Mouse (Mus musculus): ENCODE results near the gene Gins1. TPM values are rescaled to one million over a fixed set of nuclear protein-coding genes. Genes with fewer than 3 reads are reported as not detected.
A peak's percentile ranks its signal among the peaks of the same experiment; 100 is the strongest.

Gins1 gene
- 73.8 and 82.1 TPM in 2 replicates for polyA plus RNA-seq (2014; fragmentation: Nextera tagmentation; extraction: Ambion mirVana)

DNA sequence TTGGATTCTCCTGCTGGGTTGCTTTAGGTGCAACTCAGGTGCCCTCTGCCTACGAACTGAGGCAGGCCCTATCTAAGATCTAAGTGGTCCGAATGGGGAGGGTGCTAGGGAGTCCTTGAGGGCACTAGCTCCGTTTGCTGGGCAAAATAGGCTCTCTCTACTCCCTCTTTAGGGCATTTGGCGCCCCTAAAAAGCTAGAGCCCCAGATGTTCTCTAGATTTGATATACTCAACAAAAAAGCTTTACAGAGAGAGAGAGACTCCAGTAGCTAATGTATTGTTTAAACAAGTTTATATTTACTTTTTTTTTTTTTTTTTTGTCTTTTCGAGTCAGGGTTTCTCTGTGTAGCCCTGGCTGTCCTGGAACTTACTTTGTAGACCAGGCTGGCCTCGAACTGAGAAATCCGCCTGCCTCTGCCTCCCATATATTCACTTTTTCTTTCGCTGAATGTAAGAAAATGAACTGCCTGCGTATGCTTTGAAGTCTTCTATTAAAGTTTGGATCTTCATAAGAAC is at the start of gene Gins1:
Gene Gins1 (plus strand): TSS at position 465 of the 515 bp plus-strand sequence.
- ATAC-seq (ENCODE audit: low FRiP score) = no peak
- peak within 1 kb of the TSS; percentile 84 for H3K4me2 ChIP-seq

DNA sequence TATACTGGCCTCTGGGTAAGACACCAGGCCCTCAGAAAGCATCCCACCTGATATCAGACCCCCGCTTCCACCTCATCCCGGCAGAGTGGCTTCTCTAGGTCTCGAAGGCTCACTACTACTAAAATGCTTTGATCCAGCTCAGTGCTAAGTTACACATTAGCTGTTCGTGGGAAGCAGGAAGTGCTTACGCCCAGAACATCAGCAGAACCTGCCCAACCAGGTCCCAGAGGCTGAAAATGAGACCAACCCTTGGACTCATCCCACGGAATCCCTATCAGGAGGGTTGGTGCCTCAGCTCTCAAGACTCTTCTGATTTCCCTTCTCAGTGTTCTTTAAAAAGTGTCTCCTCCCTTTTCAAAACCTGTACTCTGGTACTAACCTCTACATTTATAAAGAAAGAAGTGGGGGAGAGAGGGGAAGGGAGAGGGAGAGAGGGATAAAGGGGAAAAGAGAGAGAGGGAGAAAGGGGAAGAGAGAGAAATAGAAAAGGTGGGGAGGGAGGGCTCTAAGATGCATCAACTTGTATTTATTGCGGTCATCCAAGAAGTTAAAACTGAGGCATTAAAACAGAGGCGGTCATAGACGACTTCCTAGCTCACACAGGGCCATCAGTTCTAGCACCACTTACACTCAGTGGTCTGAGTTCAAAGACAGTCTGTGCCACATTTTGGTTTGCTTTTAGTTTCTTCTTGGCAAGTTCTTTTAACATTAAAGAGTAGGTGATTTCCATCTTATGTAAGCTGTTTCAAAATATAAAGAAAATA is 46.3 kb upstream of the Gins1 start:
- DNase-seq (ENCODE audit: low spot score, missing footprints) (no peak), ATAC-seq (ENCODE audit: low FRiP score) (no peak)

More for the DNA sequence above, at the start of gene Gins1:
- Histone ChIP-seq H3K4me1 (ENCODE audit: control insufficient read depth, insufficient read depth, low read length) (peaks cover 16% of the 10 kb centered on the region), H3K27me3 (ENCODE audit: control insufficient read depth, insufficient read depth, low read length) (no peaks in the 10 kb centered on the region), H3K4me3 (ENCODE audit: low read depth, low read length) (peak within 1 kb of the TSS; percentile 71), H3K9me3 (ENCODE audit: control insufficient read depth, low read length) (no peaks in the 10 kb centered on the region), H3K9ac (ENCODE audit: low read length) (peak within 1 kb of the TSS; percentile 83), H3K36me3 (ENCODE audit: control insufficient read depth, insufficient read depth, low read length) (no peaks in the 10 kb centered on the region), H3K27ac (ENCODE audit: low read depth, low read length) (peak within 1 kb of the TSS; percentile 80)
- no peak for DNase-seq (ENCODE audit: low spot score, missing footprints)
- 42% methylated on average over 9 of the region's 9 CpGs for WGBS

DNA sequence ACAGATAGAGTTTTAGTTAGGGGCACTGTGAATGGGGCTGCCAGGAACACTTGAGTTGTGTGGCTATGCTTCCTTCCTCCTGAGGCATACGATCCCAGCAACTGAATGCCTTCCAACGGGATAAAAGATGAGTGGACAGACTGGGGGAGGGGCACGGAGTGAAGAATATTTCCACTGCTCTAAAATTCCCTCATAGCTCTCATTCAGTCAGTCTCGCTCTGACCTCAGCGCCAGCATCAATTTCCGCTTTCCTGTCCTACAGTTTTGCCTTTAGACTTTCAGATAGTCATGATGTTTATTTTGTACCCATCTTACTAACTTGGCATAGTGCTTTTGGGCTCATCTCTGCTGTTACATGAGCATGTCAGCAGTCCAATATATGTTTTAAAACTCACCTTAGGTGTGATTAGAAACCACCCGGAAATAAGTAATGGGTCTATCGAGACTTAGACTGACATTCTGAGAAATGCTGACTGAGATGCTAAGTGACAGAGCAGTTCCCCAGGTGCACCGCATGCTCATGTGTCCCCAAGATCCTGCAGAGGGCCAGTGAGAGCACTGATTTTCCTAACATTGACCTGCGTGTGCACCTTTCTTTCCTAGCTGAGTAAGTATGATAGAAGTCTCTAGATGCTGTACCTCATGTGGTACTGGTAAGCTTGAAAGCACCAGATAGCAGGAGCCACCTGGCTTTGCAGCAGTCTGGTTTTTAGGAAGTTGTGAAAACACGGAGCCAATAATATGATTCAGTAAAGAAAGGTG is 45.3 kb upstream of the Gins1 start:
- Histone ChIP-seq H3K36me3 (ENCODE audit: control insufficient read depth, insufficient read depth, low read length) (no peaks in the 10 kb centered on the region), H3K4me1 (ENCODE audit: control insufficient read depth, insufficient read depth, low read length) (no peaks in the 10 kb centered on the region), H3K9ac (ENCODE audit: low read length) (no peak overlapping the region), H3K27me3 (ENCODE audit: control insufficient read depth, insufficient read depth, low read length) (no peaks in the 10 kb centered on the region), H3K27ac (ENCODE audit: low read depth, low read length) (no peak overlapping the region), H3K4me2 (no peak overlapping the region), H3K4me3 (ENCODE audit: low read depth, low read length) (no peak overlapping the region), H3K9me3 (ENCODE audit: control insufficient read depth, low read length) (no peaks in the 10 kb centered on the region)
- 86% methylated on average over 11 of the region's 11 CpGs for WGBS
- no peak for ATAC-seq (ENCODE audit: low FRiP score)
- DNase-seq (ENCODE audit: low spot score, missing footprints) = no peak

More for the DNA sequence above, 46.3 kb upstream of the Gins1 start:
- Histone ChIP-seq H3K4me1 (ENCODE audit: control insufficient read depth, insufficient read depth, low read length) (no peaks in the 10 kb centered on the region), H3K9me3 (ENCODE audit: control insufficient read depth, low read length) (no peaks in the 10 kb centered on the region), H3K27ac (ENCODE audit: low read depth, low read length) (no peak overlapping the region), H3K9ac (ENCODE audit: low read length) (no peak overlapping the region), H3K4me3 (ENCODE audit: low read depth, low read length) (no peak overlapping the region), H3K27me3 (ENCODE audit: control insufficient read depth, insufficient read depth, low read length) (no peaks in the 10 kb centered on the region), H3K4me2 (no peak overlapping the region), H3K36me3 (ENCODE audit: control insufficient read depth, insufficient read depth, low read length) (no peaks in the 10 kb centered on the region)
- WGBS = 94% methylated on average over 9 of the region's 9 CpGs

DNA sequence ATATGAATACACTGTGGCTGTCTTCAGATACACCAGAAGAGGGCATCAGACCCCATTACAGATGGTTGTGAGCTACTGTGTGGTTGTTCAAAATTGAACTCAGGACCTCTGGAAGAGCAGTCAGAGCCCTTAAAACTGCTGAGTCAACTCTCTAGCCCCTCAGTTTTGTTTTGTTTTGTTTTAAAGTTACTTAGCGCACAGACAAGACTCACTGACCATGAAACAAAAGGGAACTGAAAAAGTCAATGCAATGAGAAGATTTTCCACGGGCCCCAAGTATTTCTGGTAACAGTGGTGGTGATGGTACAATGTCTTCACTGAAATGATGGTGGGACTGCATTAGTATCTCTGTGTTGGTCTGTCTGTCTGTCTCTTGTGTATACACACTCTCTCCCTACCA is 44.1 kb upstream of the Gins1 start:
- ATAC-seq (ENCODE audit: low FRiP score) (no peak), DNase-seq (ENCODE audit: low spot score, missing footprints) (no peak)
- Histone ChIP-seq H3K27ac (ENCODE audit: low read depth, low read length) (no peak overlapping the region), H3K9ac (ENCODE audit: low read length) (no peak overlapping the region), H3K4me2 (no peak overlapping the region), H3K27me3 (ENCODE audit: control insufficient read depth, insufficient read depth, low read length) (no peaks in the 10 kb centered on the region), H3K4me1 (ENCODE audit: control insufficient read depth, insufficient read depth, low read length) (no peaks in the 10 kb centered on the region), H3K36me3 (ENCODE audit: control insufficient read depth, insufficient read depth, low read length) (no peaks in the 10 kb centered on the region), H3K4me3 (ENCODE audit: low read depth, low read length) (no peak overlapping the region), H3K9me3 (ENCODE audit: control insufficient read depth, low read length) (no peaks in the 10 kb centered on the region)
- 87% methylated on average over 2 of the region's 2 CpGs for WGBS

DNA sequence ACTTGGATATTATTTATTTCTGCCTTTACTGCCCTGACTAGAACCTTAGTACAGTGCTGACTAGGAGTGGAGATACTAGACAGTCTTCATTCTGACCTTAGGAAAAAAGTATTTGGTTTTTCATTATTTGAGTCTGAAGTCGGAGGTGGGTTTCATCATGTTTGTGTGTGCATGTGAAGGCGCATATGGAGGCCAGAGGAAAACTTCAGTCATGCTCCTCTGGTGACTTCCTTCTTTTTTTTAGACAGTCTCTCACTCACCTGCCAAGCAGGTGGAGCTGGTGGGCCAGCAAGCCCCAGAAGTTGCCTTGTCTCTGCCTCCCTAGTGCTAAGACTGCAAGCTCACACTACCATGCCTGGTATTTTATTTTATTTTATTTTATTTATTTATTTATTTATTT is 38.2 kb upstream of the Gins1 start:
- WGBS = 90% methylated on average over 2 of the region's 2 CpGs
- H3K27ac ChIP-seq (ENCODE audit: low read depth, low read length) = no peak overlapping the region
- no peaks in the 10 kb centered on the region for H3K9me3 ChIP-seq (ENCODE audit: control insufficient read depth, low read length)
- no peaks in the 10 kb centered on the region for H3K27me3 ChIP-seq (ENCODE audit: control insufficient read depth, insufficient read depth, low read length)
- H3K4me2 ChIP-seq = no peak overlapping the region
- no peak overlapping the region for H3K4me3 ChIP-seq (ENCODE audit: low read depth, low read length)
- H3K36me3 ChIP-seq (ENCODE audit: control insufficient read depth, insufficient read depth, low read length) = no peaks in the 10 kb centered on the region
- H3K9ac ChIP-seq (ENCODE audit: low read length) = no peak overlapping the region
- ATAC-seq (ENCODE audit: low FRiP score) = no peak
- no peaks in the 10 kb centered on the region for H3K4me1 ChIP-seq (ENCODE audit: control insufficient read depth, insufficient read depth, low read length)
- DNase-seq (ENCODE audit: low spot score, missing footprints) = no peak

DNA sequence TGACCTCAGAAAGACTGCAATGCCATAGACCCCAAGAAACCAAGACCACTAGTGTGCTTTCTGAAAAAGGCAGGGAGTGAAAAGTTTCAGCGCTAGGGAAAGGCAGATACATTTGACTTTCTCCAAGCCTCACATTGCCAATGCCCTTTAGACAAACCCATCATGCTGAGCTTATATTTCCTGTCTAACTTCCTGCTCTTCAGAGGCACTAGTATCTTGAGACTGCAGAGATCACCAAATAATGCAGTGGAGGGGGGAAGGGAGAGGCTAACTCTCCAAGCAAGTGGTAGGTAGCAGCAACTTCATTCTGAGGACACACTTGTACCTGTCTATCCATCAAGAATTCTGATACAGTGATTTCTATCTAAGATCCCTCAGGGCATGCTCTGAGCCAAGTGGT is 35.8 kb upstream of the Gins1 start:
- no peak overlapping the region for H3K4me2 ChIP-seq
- no peak for ATAC-seq (ENCODE audit: low FRiP score)
- H3K27ac ChIP-seq (ENCODE audit: low read depth, low read length) = no peak overlapping the region
- H3K36me3 ChIP-seq (ENCODE audit: control insufficient read depth, insufficient read depth, low read length) = no peaks in the 10 kb centered on the region
- WGBS = 97% methylated on average over 1 of the region's 1 CpGs
- H3K9ac ChIP-seq (ENCODE audit: low read length) = no peak overlapping the region
- no peak overlapping the region for H3K4me3 ChIP-seq (ENCODE audit: low read depth, low read length)
- H3K27me3 ChIP-seq (ENCODE audit: control insufficient read depth, insufficient read depth, low read length) = no peaks in the 10 kb centered on the region
- no peaks in the 10 kb centered on the region for H3K4me1 ChIP-seq (ENCODE audit: control insufficient read depth, insufficient read depth, low read length)
- no peaks in the 10 kb centered on the region for H3K9me3 ChIP-seq (ENCODE audit: control insufficient read depth, low read length)
- no peak for DNase-seq (ENCODE audit: low spot score, missing footprints)

DNA sequence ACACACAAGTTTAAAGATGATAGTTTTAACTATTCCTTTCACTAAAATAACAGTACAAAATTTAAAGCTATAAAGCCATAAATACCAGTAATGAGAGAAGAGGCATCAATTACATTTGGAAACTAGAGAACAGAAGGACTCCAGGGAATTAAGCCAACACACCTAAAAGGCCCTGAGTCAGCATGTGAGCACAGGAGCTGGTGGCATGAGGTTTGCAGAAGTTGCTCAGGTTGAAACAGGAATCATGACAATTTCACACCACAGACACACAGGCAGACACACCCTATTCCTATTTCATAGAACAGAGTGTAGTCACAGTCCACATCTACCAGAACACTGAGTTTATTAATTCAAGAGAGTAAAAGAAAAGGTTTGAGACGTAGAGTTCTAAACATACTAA is 30.7 kb upstream of the Gins1 start:
- Histone ChIP-seq H3K4me1 (ENCODE audit: control insufficient read depth, insufficient read depth, low read length) (no peaks in the 10 kb centered on the region), H3K9me3 (ENCODE audit: control insufficient read depth, low read length) (no peaks in the 10 kb centered on the region), H3K4me3 (ENCODE audit: low read depth, low read length) (no peak overlapping the region), H3K27me3 (ENCODE audit: control insufficient read depth, insufficient read depth, low read length) (no peaks in the 10 kb centered on the region), H3K27ac (ENCODE audit: low read depth, low read length) (no peak overlapping the region), H3K36me3 (ENCODE audit: control insufficient read depth, insufficient read depth, low read length) (no peaks in the 10 kb centered on the region), H3K4me2 (no peak overlapping the region), H3K9ac (ENCODE audit: low read length) (no peak overlapping the region)
- no peak for DNase-seq (ENCODE audit: low spot score, missing footprints)
- ATAC-seq (ENCODE audit: low FRiP score) = no peak
- WGBS = 79% methylated on average over 1 of the region's 1 CpGs

DNA sequence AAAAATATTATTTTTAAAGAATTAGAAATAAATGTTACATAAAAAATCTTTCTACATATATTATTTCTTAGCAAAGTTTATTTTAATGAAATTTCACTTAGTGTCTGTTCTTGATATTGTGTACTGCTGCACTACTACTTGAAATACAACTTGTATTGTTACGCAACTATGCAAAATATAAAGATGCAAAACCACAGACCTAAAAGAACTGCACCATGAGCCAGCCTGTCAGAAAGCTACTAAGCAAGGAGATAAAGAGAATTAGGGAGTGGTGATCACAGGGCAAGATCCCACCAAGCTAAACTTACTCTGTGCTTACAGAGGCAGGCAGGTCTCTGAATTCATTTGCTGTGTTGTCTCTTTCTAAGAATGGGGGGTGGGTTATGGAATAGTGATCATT is 30.0 kb upstream of the Gins1 start:
- Histone ChIP-seq H3K9ac (ENCODE audit: low read length) (no peak overlapping the region), H3K27me3 (ENCODE audit: control insufficient read depth, insufficient read depth, low read length) (no peaks in the 10 kb centered on the region), H3K9me3 (ENCODE audit: control insufficient read depth, low read length) (no peaks in the 10 kb centered on the region), H3K4me3 (ENCODE audit: low read depth, low read length) (no peak overlapping the region), H3K4me1 (ENCODE audit: control insufficient read depth, insufficient read depth, low read length) (no peaks in the 10 kb centered on the region), H3K36me3 (ENCODE audit: control insufficient read depth, insufficient read depth, low read length) (no peaks in the 10 kb centered on the region), H3K4me2 (no peak overlapping the region), H3K27ac (ENCODE audit: low read depth, low read length) (no peak overlapping the region)
- no peak for DNase-seq (ENCODE audit: low spot score, missing footprints)
- ATAC-seq (ENCODE audit: low FRiP score) = no peak
- WGBS = 94% methylated on average over 1 of the region's 1 CpGs

DNA sequence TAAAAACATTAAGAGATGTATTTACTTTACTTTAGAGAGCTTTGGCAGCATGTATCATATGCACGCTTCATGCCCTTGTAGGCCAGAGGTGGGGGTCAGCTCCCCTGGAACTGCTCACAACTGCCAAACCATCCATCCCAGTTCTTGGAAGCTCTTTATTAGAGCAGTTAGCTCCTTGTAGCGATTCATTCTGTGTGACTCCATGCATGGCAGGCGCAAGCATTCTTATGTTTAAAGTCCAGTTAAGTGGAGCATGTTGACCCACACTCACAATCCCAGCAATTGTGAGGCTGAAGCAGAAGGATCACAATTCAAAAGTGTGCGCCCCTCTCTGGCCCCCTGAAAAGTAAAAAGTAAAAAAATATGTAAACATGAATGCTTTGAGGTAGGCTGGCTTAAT is 27.6 kb upstream of the Gins1 start:
- 84% methylated on average over 4 of the region's 4 CpGs for WGBS
- Histone ChIP-seq H3K4me1 (ENCODE audit: control insufficient read depth, insufficient read depth, low read length) (no peaks in the 10 kb centered on the region), H3K36me3 (ENCODE audit: control insufficient read depth, insufficient read depth, low read length) (no peaks in the 10 kb centered on the region), H3K4me3 (ENCODE audit: low read depth, low read length) (no peak overlapping the region), H3K9me3 (ENCODE audit: control insufficient read depth, low read length) (no peaks in the 10 kb centered on the region), H3K27ac (ENCODE audit: low read depth, low read length) (no peak overlapping the region), H3K9ac (ENCODE audit: low read length) (no peak overlapping the region), H3K27me3 (ENCODE audit: control insufficient read depth, insufficient read depth, low read length) (no peaks in the 10 kb centered on the region), H3K4me2 (no peak overlapping the region)
- no peak for DNase-seq (ENCODE audit: low spot score, missing footprints)
- no peak for ATAC-seq (ENCODE audit: low FRiP score)

All from midbrain, embryonic 11.5 days (tissue).